Mouse (Mus musculus): ENCODE measurements around the gene Ush2a. TPM values are rescaled to one million over a fixed set of nuclear protein-coding genes. Genes with fewer than 3 reads are reported as not detected.

The Ush2a gene
- polyA plus RNA-seq (2017; shearing (Covaris generic)) = under 1 TPM in 1 of 2 experiments, not detected in 1; 0.47 TPM

GRCm38 (mm10) chr1:188261903-188262682, at the start of gene Ush2a:
Gene Ush2a (plus strand): TSS chr1:188262023.

DNA sequence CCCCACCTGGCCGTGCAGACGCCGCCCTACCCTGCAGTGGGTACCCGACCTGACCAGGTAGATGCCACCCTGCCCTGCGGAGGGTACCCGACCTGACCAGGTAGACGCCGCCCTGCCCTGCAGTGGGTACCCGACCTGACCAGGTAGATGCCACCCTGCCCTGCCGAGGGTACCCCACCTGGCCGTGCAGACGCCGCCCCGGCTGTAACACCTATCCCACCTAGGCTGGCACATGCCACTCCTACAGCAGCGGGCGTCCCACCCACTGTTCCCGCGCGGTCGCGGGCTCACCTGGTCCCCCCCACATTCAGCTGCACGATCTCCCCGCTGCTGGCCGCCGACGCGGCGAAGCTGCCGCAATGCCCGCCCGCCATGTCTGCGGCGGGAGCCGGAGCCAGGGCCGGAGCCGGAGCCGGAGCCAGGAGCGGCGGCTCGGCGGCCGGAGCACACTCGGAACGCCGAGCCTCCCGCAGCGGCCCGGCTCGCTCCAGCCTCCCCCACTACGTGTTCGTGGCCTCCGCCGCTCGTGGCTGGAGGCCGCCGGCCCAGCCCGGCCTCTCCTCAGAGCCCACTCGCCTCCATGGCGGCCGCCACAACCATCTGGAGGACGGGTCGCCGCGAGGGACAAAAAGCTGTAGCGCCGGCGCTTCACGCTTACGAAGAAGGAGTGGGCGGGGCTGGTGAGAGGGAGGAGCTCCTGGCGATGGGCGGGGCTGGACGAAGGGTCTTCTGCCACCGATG, 745.6 kb downstream of the Ush2a start, which contains the start of gene Kctd3:
Kctd3 (minus strand) TSS at position 603 of the 741 bp plus-strand sequence.

Data from activated CD4-positive, CD25-positive, alpha-beta regulatory T cell (primary cell).